Mouse (Mus musculus) frontal cortex, adult (tissue): ENCODE measurements at regions not wholly inside any gene's neighbourhood (a gene's known extent, or its start where the extent isn't known, plus 50 kb on each side); places are given as distances from the start of the nearest gene placed in this dataset.
A peak's percentile ranks its signal among the peaks of the same experiment; 100 is the strongest.

ENCODE experiments used
- ATAC-seq: cut with Nextera tagmentation; 2 replicates; pipeline ENCODE4 v1.9.2; 2017; ENCODE audit warnings: mild to moderate bottlenecking, moderate library complexity, mixed read lengths; ENCODE audit not compliant: low TSS enrichment

DNA sequence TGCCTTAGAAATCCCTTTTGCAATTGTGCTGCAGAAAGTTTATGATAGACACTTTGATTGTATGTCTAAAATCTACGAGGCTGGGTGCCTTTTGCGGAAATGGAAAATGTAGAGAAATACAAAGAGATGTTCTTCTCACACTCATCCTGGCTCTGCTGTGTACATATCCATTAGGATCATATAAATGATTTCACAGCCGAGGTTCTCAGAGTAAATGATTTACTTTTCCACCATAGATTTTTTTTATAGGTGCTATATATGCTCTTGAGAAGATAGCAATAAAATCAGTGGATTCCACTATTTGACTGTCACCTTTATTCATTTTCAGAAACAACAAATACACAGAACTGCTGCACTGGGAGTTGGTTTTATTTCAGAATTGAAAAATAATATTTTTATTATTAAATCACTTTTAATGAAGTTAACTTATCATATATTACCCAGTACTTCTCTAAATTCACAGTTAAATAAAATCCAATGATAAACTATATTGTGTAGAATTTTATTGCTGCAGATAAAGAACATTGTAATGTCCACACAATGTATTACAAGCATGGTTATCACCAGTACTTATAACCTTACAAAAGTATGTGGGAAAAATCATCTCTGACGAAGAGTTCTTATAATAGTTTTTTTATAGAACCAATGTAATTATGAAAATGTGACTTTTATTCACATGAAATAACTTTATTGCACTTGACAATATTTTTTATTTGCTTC is 1385.8 kb downstream of the Pcdh7 start:
- ATAC-seq = no peak

DNA sequence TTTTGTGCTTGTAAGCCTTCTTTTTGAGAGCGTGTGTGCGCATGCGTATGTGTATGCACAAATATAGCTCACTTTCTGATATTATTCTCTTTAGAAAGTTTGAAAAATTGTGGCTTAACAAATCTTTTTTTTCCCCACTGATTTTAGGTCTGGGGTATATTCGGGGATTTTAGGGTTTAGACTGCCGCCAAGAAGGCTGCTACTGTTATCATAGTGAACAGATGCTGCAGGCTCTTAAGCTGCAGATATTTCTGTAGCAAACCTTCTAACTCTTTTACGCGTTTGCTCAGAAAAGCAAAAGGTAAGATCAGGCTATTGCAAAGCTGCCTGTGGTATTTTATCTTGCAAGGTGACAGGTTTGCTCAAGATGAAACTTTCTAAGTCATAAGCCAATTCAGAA is 1420.5 kb downstream of the Pcdh7 start:
- peak; percentile 52; the same call in 1 of the 2 replicates for ATAC-seq

DNA sequence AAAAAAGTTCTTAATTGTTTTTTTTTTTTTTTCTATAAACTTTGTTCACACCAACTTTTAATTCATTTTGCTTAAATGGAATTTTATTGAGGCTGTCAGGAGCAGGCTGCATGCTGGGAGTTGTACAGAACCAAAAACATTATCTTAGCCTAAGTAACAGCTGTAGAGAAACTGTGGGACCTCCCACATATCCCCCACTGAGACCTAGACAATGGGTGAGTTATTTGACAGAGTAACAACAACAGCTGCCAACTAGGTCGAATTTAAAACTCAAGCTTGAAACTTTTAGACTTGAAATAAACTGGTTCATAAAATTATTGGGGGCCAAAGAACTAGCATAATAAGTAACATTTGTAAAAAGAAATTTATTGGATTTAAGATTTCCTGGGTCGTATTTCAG is 1421.0 kb downstream of the Pcdh7 start:
- ATAC-seq = no peak
